Mouse (Mus musculus): ENCODE results near the gene Kdelr1. TPM values are rescaled to one million over a fixed set of nuclear protein-coding genes. Genes with fewer than 3 reads are reported as not detected.
A peak's percentile ranks its signal among the peaks of the same experiment; 100 is the strongest.

The Kdelr1 gene
- total and polyA plus RNA-seq, 2 experiments from 2014 or later = 52.0 to 207 TPM

GRCm38 (mm10) chr7:45853089-45853488 is 19.5 kb upstream of the Kdelr1 start:
- no peaks in the 10 kb centered on the region for H3K9me3 ChIP-seq (ENCODE audit: low read length)
- no peak for DNase-seq (ENCODE audit: low spot score)
- no peak overlapping the region for H3K4me2 ChIP-seq (ENCODE audit: low read depth, low read length, poor library complexity, severe bottlenecking)
- 0 out of 2 replicates have a peak, but pooled peaks cover under 1% of the 10 kb centered on the region for H3K4me1 ChIP-seq (ENCODE audit: insufficient read depth, low read length)
- no peak for TF ChIP-seq CTCF (IDR thresholded peaks at IDR 0.05)
- no peak overlapping the region for H3K9ac ChIP-seq (replicated peaks; ENCODE audit: low read length, poor library complexity, severe bottlenecking)
- no peak for ATAC-seq (ENCODE audit: low FRiP score)
- peaks cover 24% of the 10 kb centered on the region for H3K36me3 ChIP-seq (ENCODE audit: insufficient read depth, low read length)
- H3K27me3 ChIP-seq (ENCODE audit: insufficient read depth, low read length) = no peaks in the 10 kb centered on the region
- H3K27ac ChIP-seq (ENCODE audit: low read depth, low read length) = no peak overlapping the region
- H3K4me3 ChIP-seq (ENCODE audit: low read depth, low read length) = no peak overlapping the region
- WGBS = 87% methylated on average over 12 of the region's 12 CpGs

DNA sequence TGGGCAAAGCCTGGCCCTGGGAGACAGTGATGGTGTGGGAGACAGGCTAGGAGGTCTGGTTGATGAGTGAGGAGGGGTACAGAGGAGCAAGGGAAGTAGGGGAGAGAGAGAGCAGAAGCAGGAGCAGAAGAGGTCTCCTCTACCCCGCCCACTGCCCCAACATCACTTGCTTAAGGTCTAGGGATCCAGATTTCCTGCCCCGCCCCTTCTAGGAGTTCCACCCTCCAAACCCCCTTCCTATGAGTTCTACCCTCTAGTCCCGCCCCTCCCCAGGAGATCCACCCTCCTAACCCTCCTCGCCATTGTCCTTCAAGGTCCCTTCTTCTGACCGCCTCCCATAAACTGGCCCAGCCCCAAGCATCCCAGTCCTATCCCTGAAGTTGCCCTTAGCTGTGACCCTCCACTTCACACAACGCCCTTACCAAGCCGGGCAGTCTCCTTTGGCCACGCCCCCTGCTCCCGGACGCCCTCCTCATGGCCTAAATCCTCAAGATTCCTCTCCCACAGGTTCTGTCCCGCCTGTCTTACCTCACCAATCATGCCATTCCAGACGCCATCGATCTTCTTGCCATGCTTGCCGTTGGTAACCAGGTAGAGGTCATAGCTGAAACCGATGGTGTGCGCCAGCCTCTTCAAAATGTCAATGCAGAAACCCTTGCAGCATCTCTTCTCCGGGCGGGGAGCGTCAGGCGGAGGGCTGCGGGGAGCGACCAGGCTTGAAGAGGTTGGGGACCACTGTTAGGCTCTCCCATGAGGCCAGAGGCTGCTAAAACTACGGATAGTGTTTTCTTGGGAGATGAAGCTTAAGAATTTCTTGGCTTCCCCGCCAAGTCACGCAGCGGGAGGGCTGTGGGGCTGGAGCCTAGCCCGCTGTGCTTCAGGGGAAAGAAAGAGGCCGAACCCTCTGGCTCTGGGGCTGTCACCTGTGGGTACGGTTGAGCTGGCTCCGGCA is 15.3 kb upstream of the Kdelr1 start:
- ATAC-seq (ENCODE audit: low FRiP score) (no peak), DNase-seq (ENCODE audit: low spot score) (no peak)
- H3K9ac ChIP-seq (replicated peaks; ENCODE audit: low read length, poor library complexity, severe bottlenecking) = peak overlapping the region; percentile 36; the same call in 1 of the 2 replicates
- H3K4me3 ChIP-seq (ENCODE audit: low read depth, low read length) = peak overlapping the region; percentile 24
- WGBS = 10% methylated on average over 28 of the region's 30 CpGs
- H3K27me3 ChIP-seq (ENCODE audit: insufficient read depth, low read length) = peaks cover 3% of the 10 kb centered on the region; the same call in 1 of the 2 replicates
- 0 out of 2 replicates have a peak, but pooled peaks cover 2% of the 10 kb centered on the region for H3K4me1 ChIP-seq (ENCODE audit: insufficient read depth, low read length)
- no peak for TF ChIP-seq CTCF (IDR thresholded peaks at IDR 0.05)
- peak overlapping the region; percentile 42 for H3K4me2 ChIP-seq (ENCODE audit: low read depth, low read length, poor library complexity, severe bottlenecking)
- peak overlapping the region; percentile 18; the same call in 1 of the 2 replicates for H3K27ac ChIP-seq (ENCODE audit: low read depth, low read length)
- H3K9me3 ChIP-seq (ENCODE audit: low read length) = no peaks in the 10 kb centered on the region
- peaks cover 25% of the 10 kb centered on the region for H3K36me3 ChIP-seq (ENCODE audit: insufficient read depth, low read length)

DNA sequence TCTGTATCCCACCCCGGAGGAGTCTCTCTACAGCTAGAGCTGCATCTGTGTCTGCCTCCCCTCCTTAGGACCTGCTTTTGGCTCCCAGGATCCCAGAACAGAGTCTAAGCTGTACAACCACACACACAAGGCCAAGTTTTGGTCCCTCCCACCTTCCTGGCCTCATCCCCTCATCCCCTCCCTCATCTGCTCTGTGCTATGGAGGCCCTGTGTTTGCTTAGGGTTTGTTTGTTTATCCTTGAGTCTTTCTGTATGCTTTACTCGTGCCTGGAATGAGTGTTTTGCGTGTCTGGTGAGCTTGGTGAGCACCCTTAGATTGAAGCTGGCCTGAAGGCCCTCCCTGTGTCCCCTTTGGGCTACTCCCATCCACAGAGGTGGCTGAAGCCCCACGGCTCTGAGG is 13.6 kb upstream of the Kdelr1 start:
- no peak for TF ChIP-seq CTCF (IDR thresholded peaks at IDR 0.05)
- Histone ChIP-seq H3K4me2 (ENCODE audit: low read depth, low read length, poor library complexity, severe bottlenecking) (no peak overlapping the region), H3K27ac (ENCODE audit: low read depth, low read length) (no peak overlapping the region), H3K4me3 (ENCODE audit: low read depth, low read length) (no peak overlapping the region), H3K36me3 (ENCODE audit: insufficient read depth, low read length) (peaks cover 17% of the 10 kb centered on the region), H3K9ac (replicated peaks; ENCODE audit: low read length, poor library complexity, severe bottlenecking) (no peak overlapping the region), H3K27me3 (ENCODE audit: insufficient read depth, low read length) (peaks cover 4% of the 10 kb centered on the region; the same call in 1 of the 2 replicates), H3K9me3 (ENCODE audit: low read length) (no peaks in the 10 kb centered on the region), H3K4me1 (ENCODE audit: insufficient read depth, low read length) (0 out of 2 replicates have a peak, but pooled peaks cover 2% of the 10 kb centered on the region)
- ATAC-seq (ENCODE audit: low FRiP score) (no peak), DNase-seq (ENCODE audit: low spot score) (no peak)
- WGBS = 70% methylated on average over 4 of the region's 4 CpGs

- WGBS = 89% methylated on average over 7 of the region's 7 CpGs
Measured at GRCm38 (mm10) chr7:45862804-45863203, 9.8 kb upstream of the Kdelr1 start.

GRCm38 (mm10) chr7:45864435-45864834 is 8.1 kb upstream of the Kdelr1 start:
- H3K27ac ChIP-seq (ENCODE audit: low read depth, low read length) = no peak overlapping the region
- H3K36me3 ChIP-seq (ENCODE audit: insufficient read depth, low read length) = peaks cover 7% of the 10 kb centered on the region; the same call in 1 of the 2 replicates
- H3K4me1 ChIP-seq (ENCODE audit: insufficient read depth, low read length) = peaks cover 15% of the 10 kb centered on the region
- no peaks in the 10 kb centered on the region for H3K9me3 ChIP-seq (ENCODE audit: low read length)
- WGBS = 61% methylated on average over 3 of the region's 3 CpGs
- no peak overlapping the region for H3K4me3 ChIP-seq (ENCODE audit: low read depth, low read length)
- no peak overlapping the region for H3K9ac ChIP-seq (replicated peaks; ENCODE audit: low read length, poor library complexity, severe bottlenecking)
- no peak for TF ChIP-seq CTCF (IDR thresholded peaks at IDR 0.05)
- ATAC-seq (ENCODE audit: low FRiP score) = no peak
- peaks cover 4% of the 10 kb centered on the region; the same call in 1 of the 2 replicates for H3K27me3 ChIP-seq (ENCODE audit: insufficient read depth, low read length)
- DNase-seq (ENCODE audit: low spot score) = no peak
- H3K4me2 ChIP-seq (ENCODE audit: low read depth, low read length, poor library complexity, severe bottlenecking) = no peak overlapping the region

More at GRCm38 (mm10) chr7:45862804-45863203, 9.8 kb upstream of the Kdelr1 start:
- Histone ChIP-seq H3K4me2 (ENCODE audit: low read depth, low read length, poor library complexity, severe bottlenecking) (no peak overlapping the region), H3K9ac (replicated peaks; ENCODE audit: low read length, poor library complexity, severe bottlenecking) (no peak overlapping the region), H3K27me3 (ENCODE audit: insufficient read depth, low read length) (peaks cover 4% of the 10 kb centered on the region; the same call in 1 of the 2 replicates), H3K4me1 (ENCODE audit: insufficient read depth, low read length) (peaks cover 9% of the 10 kb centered on the region), H3K27ac (ENCODE audit: low read depth, low read length) (no peak overlapping the region), H3K9me3 (ENCODE audit: low read length) (no peaks in the 10 kb centered on the region), H3K36me3 (ENCODE audit: insufficient read depth, low read length) (peaks cover 7% of the 10 kb centered on the region; the same call in 1 of the 2 replicates), H3K4me3 (ENCODE audit: low read depth, low read length) (no peak overlapping the region)
- DNase-seq (ENCODE audit: low spot score) = no peak
- TF ChIP-seq CTCF (IDR thresholded peaks at IDR 0.05) = no peak
- ATAC-seq (ENCODE audit: low FRiP score) = no peak
